Mouse (Mus musculus): ENCODE data around the gene Il4i1.

DNA sequence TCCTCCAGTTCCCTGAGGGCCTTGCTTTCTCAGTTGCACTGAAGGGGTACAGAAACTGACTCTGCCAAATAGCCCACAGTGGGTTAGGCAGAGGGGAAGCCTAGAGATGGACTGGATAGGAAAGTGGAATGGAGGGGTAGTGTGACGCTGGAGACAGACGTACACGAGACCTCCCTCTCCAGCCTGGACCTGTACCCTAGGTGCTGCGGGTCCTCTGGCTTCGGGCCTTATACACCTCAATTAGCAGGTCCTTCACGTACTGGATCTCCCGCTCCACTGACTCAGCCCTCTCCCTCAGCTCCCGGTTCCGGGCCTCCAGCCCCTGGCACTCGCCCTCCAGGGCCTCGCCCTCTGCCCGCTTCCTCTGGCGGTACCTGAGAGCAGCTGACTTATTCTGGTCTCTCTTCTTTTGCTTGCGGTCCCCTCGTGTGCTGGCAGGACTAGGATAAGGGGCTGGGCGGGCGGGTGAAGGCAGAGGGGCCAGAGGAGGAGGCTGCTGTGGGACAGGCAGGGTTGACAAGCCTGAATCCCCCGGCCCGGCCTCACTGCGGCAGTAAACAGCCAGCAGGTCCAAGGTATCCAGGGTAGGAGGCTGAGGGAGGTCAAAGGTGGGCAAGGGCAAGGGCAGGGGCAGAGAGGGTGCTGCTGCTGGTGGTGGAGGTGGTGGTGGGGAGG lies 3.4 kb upstream of the Il4i1 start:
- TF ChIP-seq CTCF (IDR thresholded peaks at IDR 0.05; ENCODE audit: low read depth) (no peak), EP300 (IDR thresholded peaks at IDR 0.05; ENCODE audit: low read depth) (no peak)
